Mouse (Mus musculus) spleen, adult 2 months (tissue): ENCODE measurements around the gene Sfxn1.

Experiments used
- CTCF ChIP-seq: fragments of 200-500 bp; IDR thresholded peaks from 2 replicates; pipeline ENCODE4 v1.5.1; 2011; ENCODE audit warnings: mild to moderate bottlenecking, inconsistent platforms; ENCODE audit not compliant: insufficient read depth, insufficient read length, insufficient replicate concordance; ENCODE audit errors: extremely low read depth
- POLR2A ChIP-seq: fragments of 200-500 bp; IDR thresholded peaks from 2 replicates; pipeline ENCODE4 v1.6.1; 2011; ENCODE audit warnings: low read depth, low read length, inconsistent platforms

DNA sequence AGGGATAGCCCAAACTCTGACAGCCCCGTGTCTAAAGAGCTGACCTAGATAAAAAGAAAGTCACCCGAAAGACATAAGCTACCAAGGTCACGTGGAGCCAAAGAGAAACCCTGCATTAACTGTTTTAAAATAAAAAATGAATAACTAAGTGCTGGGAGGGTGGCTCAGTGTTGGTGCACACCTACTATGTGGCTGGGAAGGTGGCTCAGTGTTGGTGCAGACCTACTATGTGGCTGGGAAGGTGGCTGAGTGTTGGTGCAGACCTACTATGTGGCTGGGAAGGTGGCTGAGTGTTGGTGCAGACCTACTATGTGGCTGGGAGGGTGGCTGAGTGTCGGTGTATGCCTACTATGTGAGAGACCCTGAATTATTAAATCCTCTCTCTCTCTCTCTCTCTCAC lies 38.0 kb upstream of the Sfxn1 start:
- TF ChIP-seq CTCF, result no peak
- TF ChIP-seq POLR2A, result no peak
